Mouse (Mus musculus): ENCODE measurements around the gene Cdkn3. TPM values are rescaled to one million over a fixed set of nuclear protein-coding genes. Genes with fewer than 3 reads are reported as not detected.

Gene Cdkn3
- total and polyA plus RNA-seq, 3 experiments, result 16.0 to 27.8 (median 22.8) TPM

GRCm38 (mm10) chr14:46788505-46788901 lies 28.2 kb downstream of the Cdkn3 start:
- Histone ChIP-seq H3K4me2 (ENCODE audit: insufficient read depth, low read depth, poor library complexity, severe bottlenecking) (peak overlapping the region; percentile 63; the same call in 1 of the 2 replicates), H3K79me2 (replicated peaks; ENCODE audit: control insufficient read depth, extremely low read depth, insufficient read depth, poor library complexity, severe bottlenecking) (peaks cover 39% of the 10 kb centered on the region), H3K9me3 (replicated peaks; ENCODE audit: low read length) (no peaks in the 10 kb centered on the region), H3K4me3 (replicated peaks in 1 of 3; ENCODE audit: low read depth in 2 of 3, low read length in 2 of 3, poor library complexity in 1 of 3) (peak overlapping the region in 2 of 3 experiments; percentile 5 to 90), H3K9ac (ENCODE audit: insufficient read depth, low read depth) (0 out of 2 replicates have a peak overlapping the region, but pooled peaks have one; percentile 0), H3K36me3 (replicated peaks in 1 of 2; ENCODE audit: control insufficient read depth in 1 of 2, insufficient read depth in 1 of 2, low read length in 1 of 2) (peaks cover 0 to 12% of the 10 kb centered on the region in 2 experiments), H3K27ac (ENCODE audit: insufficient read depth, low read depth) (no peak overlapping the region), H3K4me1 (ENCODE audit: control insufficient read depth in 1 of 2, insufficient read depth in 2 of 2) (peaks cover 2 to 48% of the 10 kb centered on the region in 2 experiments), H3K27me3 (replicated peaks) (no peaks in the 10 kb centered on the region)
- 0 out of 2 replicates have a peak, but pooled peaks have one; percentile 0 for TF ChIP-seq SMC3 (IDR thresholded peaks at IDR 0.05; ENCODE audit: low read depth, low read length)
- no peak for TF ChIP-seq JUND (conservative IDR thresholded peaks at IDR 0.05; ENCODE audit: low read depth, low read length)
- in situ Hi-C loops (cut with MboI; ENCODE audit: low pct_ligation_motif_present, low pct_unique_long_range_greater_than_20kb, low sequenced_read_pairs), result no loop called here
- no peak for DNase-seq (ENCODE audit: extremely low read depth)
- dilution Hi-C loops (cut with MboI; ENCODE audit: extremely low pct_ligation_motif_present, extremely low pct_unique_long_range_greater_than_20kb, low sequenced_read_pairs), result no loop called here

- Histone ChIP-seq H3K4me3 (replicated peaks in 1 of 3; ENCODE audit: low read depth in 2 of 3, low read length in 2 of 3, poor library complexity in 1 of 3) (no peak overlapping the region), H3K36me3 (replicated peaks in 1 of 2; ENCODE audit: control insufficient read depth in 1 of 2, insufficient read depth in 1 of 2, low read length in 1 of 2) (no peaks in the 10 kb centered on the region), H3K79me2 (replicated peaks; ENCODE audit: control insufficient read depth, extremely low read depth, insufficient read depth, poor library complexity, severe bottlenecking) (peaks cover 22% of the 10 kb centered on the region), H3K4me1 (ENCODE audit: control insufficient read depth in 1 of 2, insufficient read depth in 2 of 2) (peaks cover 0 to 31% of the 10 kb centered on the region in 2 experiments; a peak in 2 of 4 replicates), H3K9me3 (replicated peaks; ENCODE audit: low read length) (no peaks in the 10 kb centered on the region), H3K4me2 (ENCODE audit: insufficient read depth, low read depth, poor library complexity, severe bottlenecking) (no peak overlapping the region), H3K27me3 (replicated peaks) (no peaks in the 10 kb centered on the region), H3K9ac (ENCODE audit: insufficient read depth, low read depth) (no peak overlapping the region), H3K27ac (ENCODE audit: insufficient read depth, low read depth) (no peak overlapping the region)
- no peak for TF ChIP-seq EP300 (IDR thresholded peaks at IDR 0.05; ENCODE audit: low read length)
- no peak for TF ChIP-seq ELF1 (IDR thresholded peaks at IDR 0.05; ENCODE audit: low read depth, low read length)
- TF ChIP-seq CTCF (conservative IDR thresholded peaks at IDR 0.05 in 1 of 2, IDR thresholded peaks at IDR 0.05 in 1 of 2; ENCODE audit: low read depth in 2 of 2, low read length in 2 of 2), result peak; percentile 61 to 67
- no peak for TF ChIP-seq NELFE (IDR thresholded peaks at IDR 0.05; ENCODE audit: low read depth, low read length)
- TF ChIP-seq ZMIZ1 (IDR thresholded peaks at IDR 0.05; ENCODE audit: low read depth, low read length), result no peak
- no peak for TF ChIP-seq BHLHE40 (IDR thresholded peaks at IDR 0.05; ENCODE audit: low read depth, low read length)
- TF ChIP-seq E2F4 (IDR thresholded peaks at IDR 0.05; ENCODE audit: insufficient replicate concordance, low read depth, low read length), result no peak
- TF ChIP-seq CHD1 (IDR thresholded peaks at IDR 0.05; ENCODE audit: low read depth, low read length), result no peak
- no peak for TF ChIP-seq SIN3A (IDR thresholded peaks at IDR 0.05; ENCODE audit: low read length)
- TF ChIP-seq CHD2 (IDR thresholded peaks at IDR 0.05; ENCODE audit: low read length), result no peak
- no peak for TF ChIP-seq JUND (conservative IDR thresholded peaks at IDR 0.05; ENCODE audit: low read depth, low read length)
- TF ChIP-seq ZC3H11A (IDR thresholded peaks at IDR 0.05; ENCODE audit: low read depth, low read length), result no peak
- no peak for TF ChIP-seq PAX5 (IDR thresholded peaks at IDR 0.05; ENCODE audit: low read length)
- TF ChIP-seq POLR2AphosphoS2 (IDR thresholded peaks at IDR 0.05; ENCODE audit: low read depth, low read length), result no peak
- peak; percentile 50 for TF ChIP-seq RAD21 (IDR thresholded peaks at IDR 0.05; ENCODE audit: low read depth, low read length)
- peak; percentile 51 for TF ChIP-seq SMC3 (IDR thresholded peaks at IDR 0.05; ENCODE audit: low read depth, low read length)
- no peak for TF ChIP-seq MXI1 (IDR thresholded peaks at IDR 0.05; ENCODE audit: low read depth, low read length)
- TF ChIP-seq NRF1 (IDR thresholded peaks at IDR 0.05; ENCODE audit: low read depth, low read length), result no peak
- no peak for TF ChIP-seq GABPA (IDR thresholded peaks at IDR 0.05; ENCODE audit: insufficient replicate concordance, low read depth, low read length)
- TF ChIP-seq USF2 (conservative IDR thresholded peaks at IDR 0.05; ENCODE audit: low read depth, low read length), result no peak
- no peak for TF ChIP-seq ZNF384 (IDR thresholded peaks at IDR 0.05; ENCODE audit: low read depth, low read length)
- TF ChIP-seq MAZ (IDR thresholded peaks at IDR 0.05; ENCODE audit: low read depth, low read length), result no peak
- no peak for TF ChIP-seq USF1 (IDR thresholded peaks at IDR 0.05; ENCODE audit: low read depth, low read length)
- in situ Hi-C loops (cut with MboI; ENCODE audit: low pct_ligation_motif_present, low pct_unique_long_range_greater_than_20kb, low sequenced_read_pairs) (no loop called here), dilution Hi-C loops (cut with MboI; ENCODE audit: extremely low pct_ligation_motif_present, extremely low pct_unique_long_range_greater_than_20kb, low sequenced_read_pairs) (no loop called here)
- no peak for DNase-seq (ENCODE audit: extremely low read depth)
Measured at GRCm38 (mm10) chr14:46790303-46790702, 30.0 kb downstream of the Cdkn3 start.
